16 mouse cellular contexts compared by ENCODE assay signal in genomic region chr9:100898042-100898441, GRCm38 (mm10).
DNase-seq lines count a peak whose midpoint lies in the region; ATAC-seq and TF ChIP-seq lines count a peak whose summit lies in the region.
"Had no signal": no experiment of that assay in that cellular context is flagged by ENCODE, and none has a peak within 500 bp of the region (broad histone marks: within the 10 kb centered on the region; RNA-seq: fewer than 3 reads in every experiment).

No protein-coding gene starts in this region.

- H3K27ac ChIP-seq in kidney, postnatal 0 days, result no peak overlapping the region
- H3K27ac ChIP-seq: embryonic facial prominence, embryonic 12.5 days; forebrain, embryonic 10.5 days; hindbrain, embryonic 13.5 days; liver, embryonic 14.5 days had no signal

- no peaks in the 10 kb centered on the region for H3K9me3 ChIP-seq in kidney, postnatal 0 days (replicated peaks; ENCODE audit: low read length)
- H3K9me3 ChIP-seq: embryonic facial prominence, embryonic 12.5 days; forebrain, embryonic 10.5 days; hindbrain, embryonic 13.5 days had no signal

- 0 out of 2 replicates have a peak, but pooled peaks cover 2% of the 10 kb centered on the region for H3K36me3 ChIP-seq in kidney, postnatal 0 days (ENCODE audit: insufficient read depth, low read length)

- no peaks in the 10 kb centered on the region for H3K4me1 ChIP-seq in kidney, postnatal 0 days (replicated peaks; ENCODE audit: insufficient read depth, low read length)
- H3K4me1 ChIP-seq: embryonic facial prominence, embryonic 12.5 days; forebrain, embryonic 10.5 days; hindbrain, embryonic 13.5 days had no signal

- 88% methylated on average over 4 of the region's 4 CpGs for WGBS in kidney, postnatal 0 days

- H3K9ac ChIP-seq in kidney, postnatal 0 days (ENCODE audit: low read depth, low read length), result no peak overlapping the region
- H3K9ac ChIP-seq: embryonic facial prominence, embryonic 12.5 days; hindbrain, embryonic 13.5 days; liver, embryonic 14.5 days had no signal

- 0 out of 2 replicates have a peak, but pooled peaks have one; percentile 7 for TF ChIP-seq CTCF in kidney, postnatal 0 days (IDR thresholded peaks at IDR 0.05; ENCODE audit: low read depth)

- DNase-seq in adrenal gland, adult 2 months, result peak; percentile 11
- no peak for DNase-seq in adrenal gland, adult 18-20 months (ENCODE audit: low spot score in 2 of 2)
- DNase-seq in kidney, postnatal 0 days (ENCODE audit: low spot score), result no peak
- no peak for DNase-seq in kidney, postnatal 36 days
- peak; percentile 24 for DNase-seq in ES-CJ7 (ENCODE audit: low read depth, low spot score)
- DNase-seq in cerebellum, postnatal 14 days, result peak; percentile 22 to 48
- DNase-seq in c-Kit-positive CD71-positive TER-119-positive erythroid progenitor cells, embryonic 14.5 days (ENCODE audit: low spot score), result no peak
- no peak for DNase-seq in urinary bladder, postnatal 36 days (ENCODE audit: low spot score in 2 of 2)
- DNase-seq: B cell, adult 2 months; gastrocnemius, postnatal 14 days; kidney, adult 2 months; thymus, postnatal 14 days had no signal

- no peak for ATAC-seq in kidney, postnatal 0 days (replicated peaks; ENCODE audit: low FRiP score, low read depth)

- H3K4me3 ChIP-seq in kidney, postnatal 0 days (replicated peaks; ENCODE audit: low read depth, low read length), result no peak overlapping the region
- H3K4me3 ChIP-seq: embryonic facial prominence, embryonic 12.5 days; forebrain, embryonic 10.5 days; hindbrain, embryonic 13.5 days had no signal

- no peaks in the 10 kb centered on the region for H3K27me3 ChIP-seq in kidney, postnatal 0 days (ENCODE audit: insufficient read depth, low read length)
- H3K27me3 ChIP-seq: embryonic facial prominence, embryonic 12.5 days; hindbrain, embryonic 13.5 days had no signal

- H3K4me2 ChIP-seq in kidney, postnatal 0 days (ENCODE audit: low read length), result no peak overlapping the region
- H3K4me2 ChIP-seq: embryonic facial prominence, embryonic 12.5 days; hindbrain, embryonic 13.5 days had no signal

Comparison
In these comparisons a context has a peak if more than half of its experiments do, and no peak if none do; other contexts are left out.
1. DNase-seq: peak in adrenal gland, adult 2 months (single experiment), ES-CJ7 (single experiment) and cerebellum, postnatal 14 days (2 of 2); none in adrenal gland, adult 18-20 months (0 of 2), kidney, postnatal 0 days (single experiment), kidney, postnatal 36 days (0 of 2), c-Kit-positive CD71-positive TER-119-positive erythroid progenitor cells, embryonic 14.5 days (single experiment) and urinary bladder, postnatal 36 days (0 of 2).